Mouse (Mus musculus) liver, adult 2 months (tissue): ENCODE results near the gene Clint1. TPM values are rescaled to one million over a fixed set of nuclear protein-coding genes. Genes with fewer than 3 reads are reported as not detected.

Experiments used
- DNase-seq: peaks from one replicate; pipeline ENCODE4 v3.0.0-alpha.2; 2011; ENCODE audit warnings: low read depth, low spot score; ENCODE audit errors: extremely low read depth
- H3K27ac ChIP-seq: fragments of 200-500 bp; replicated peaks from 2 replicates; pipeline ENCODE4 v1.5.1; 2012; ENCODE audit warnings: low read depth, mild to moderate bottlenecking, control low read depth, inconsistent platforms, low read length; ENCODE audit not compliant: insufficient read depth
- H3K27me3 ChIP-seq: fragments of 200-500 bp; 2 replicates; pipeline ENCODE4 v1.6.1; 2012; ENCODE audit warnings: mild to moderate bottlenecking, moderate library complexity, low read length, inconsistent platforms; ENCODE audit not compliant: control insufficient read depth, insufficient read depth
- H3K36me3 ChIP-seq: fragments of 200-500 bp; 2 replicates; pipeline ENCODE4 v1.6.1; 2012; ENCODE audit warnings: low read length, inconsistent platforms; ENCODE audit not compliant: control insufficient read depth, insufficient read depth
- H3K4me1 ChIP-seq: fragments of 200-500 bp; 2 replicates; pipeline ENCODE4 v1.6.1; 2011; ENCODE audit warnings: low read length; ENCODE audit not compliant: control insufficient read depth, insufficient read depth
- H3K4me3 ChIP-seq: fragments of 200-500 bp; 2 replicates; pipeline ENCODE4 v1.5.1; 2011; ENCODE audit warnings: low read depth, mild to moderate bottlenecking, control low read depth, low read length, moderate library complexity; ENCODE audit not compliant: insufficient read depth
- H3K79me2 ChIP-seq: fragments of 200-500 bp; 2 replicates; pipeline ENCODE4 v1.6.1; 2012; ENCODE audit warnings: inconsistent platforms, mild to moderate bottlenecking, low read length, moderate library complexity; ENCODE audit not compliant: control insufficient read depth, insufficient read depth
- H3K9ac ChIP-seq: fragments of 200-500 bp; 2 replicates; pipeline ENCODE4 v1.6.1; 2012; ENCODE audit warnings: low read depth, mild to moderate bottlenecking, control low read depth, inconsistent platforms, low read length
- CTCF ChIP-seq: fragments of 200-500 bp; IDR thresholded peaks from 2 replicates; pipeline ENCODE4 v1.5.1; 2011; ENCODE audit warnings: low read depth, low read length, control low read depth
- POLR2A ChIP-seq: fragments of 200-500 bp; IDR thresholded peaks from 2 replicates; pipeline ENCODE4 v1.6.1; 2011; ENCODE audit warnings: low read length, control low read depth; ENCODE audit not compliant: insufficient read depth; ENCODE audit errors: extremely low read depth
- WGBS: fragments of 180-500 bp; shearing (Covaris S2); methylation state at CpG from one replicate; pipeline ENCODE4 v1.1.7; 2018; 5-methylcytosine and 5-hydroxymethylcytosine counted together
- polyA plus RNA-seq: library from polyadenylated mRNA; depleted of rRNA; stranded (reverse); fragments of >200 nt; gene quantifications from 2 replicates; pipeline ENCODE4 v1.2.3, GENCODE M21; 2012
- total RNA-seq: library from RNA; depleted of rRNA; stranded (reverse); fragments of >200 nt; gene quantifications from 2 replicates; pipeline ENCODE4 v1.2.3, GENCODE M21; 2014

Gene Clint1
- total and polyA plus RNA-seq, 2 experiments, result 22.5 to 30.7 TPM

DNA sequence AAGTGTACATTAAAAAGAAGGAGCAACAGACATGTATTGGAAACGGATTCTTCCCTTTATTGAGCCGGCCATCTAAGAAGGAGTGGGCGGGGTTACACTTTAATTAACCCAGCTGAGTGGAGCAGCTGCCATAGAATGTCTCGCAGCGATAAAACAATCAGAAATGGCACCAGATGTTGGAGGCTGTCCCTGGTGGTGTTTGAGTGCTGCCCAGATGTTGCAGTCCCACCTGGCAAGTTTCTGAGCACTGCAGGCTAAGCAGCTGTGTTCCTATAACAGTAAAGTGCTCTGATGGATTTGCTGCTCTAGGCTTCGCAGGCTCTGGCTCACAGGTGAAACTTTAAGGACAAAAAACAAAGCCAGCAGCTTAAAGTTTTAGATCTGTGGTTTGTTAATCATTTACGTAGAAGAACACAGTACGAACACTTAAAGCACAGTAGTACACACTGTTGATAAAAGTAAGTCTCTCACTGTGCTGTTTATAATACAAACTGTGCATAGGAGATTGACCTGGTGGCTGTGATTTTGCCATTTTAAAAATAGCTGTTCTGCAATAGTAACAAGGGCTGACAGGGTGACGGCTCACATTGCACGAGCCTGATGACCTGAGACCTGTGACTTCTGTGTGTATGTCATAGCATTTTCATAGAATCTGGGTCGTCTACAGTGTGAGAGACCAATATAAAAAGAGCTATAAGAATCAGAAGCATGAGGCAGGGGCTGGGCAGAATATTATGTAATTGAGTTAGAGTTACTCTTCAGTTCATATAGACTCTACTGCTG lies 48.6 kb downstream of the Clint1 start:
- 37% methylated on average over 11 of the region's 11 CpGs for WGBS
- Histone ChIP-seq H3K27me3 (no peaks in the 10 kb centered on the region), H3K27ac (no peak overlapping the region), H3K4me3 (no peak overlapping the region), H3K36me3 (peaks cover 26% of the 10 kb centered on the region), H3K4me1 (peaks cover 14% of the 10 kb centered on the region), H3K9ac (no peak overlapping the region), H3K79me2 (no peaks in the 10 kb centered on the region)
- TF ChIP-seq POLR2A (no peak), CTCF (no peak)
- DNase-seq, result peak; percentile 42

- no peak for DNase-seq
- no peak overlapping the region for H3K27ac ChIP-seq
- no peak for TF ChIP-seq POLR2A
- TF ChIP-seq CTCF, result no peak
- no peak overlapping the region for H3K4me3 ChIP-seq
- no peaks in the 10 kb centered on the region for H3K27me3 ChIP-seq
- WGBS, result 89% methylated on average over 8 of the region's 8 CpGs
- H3K79me2 ChIP-seq, result no peaks in the 10 kb centered on the region
- H3K36me3 ChIP-seq, result peaks cover 59% of the 10 kb centered on the region
- H3K4me1 ChIP-seq, result no peaks in the 10 kb centered on the region
- no peak overlapping the region for H3K9ac ChIP-seq
Observed at GRCm38 (mm10) chr11:45906109-45906786, 54.4 kb downstream of the Clint1 start.

- no peak for TF ChIP-seq CTCF
- TF ChIP-seq POLR2A, result no peak
- Histone ChIP-seq H3K79me2 (no peaks in the 10 kb centered on the region), H3K36me3 (peaks cover 56% of the 10 kb centered on the region), H3K27ac (no peak overlapping the region), H3K27me3 (no peaks in the 10 kb centered on the region), H3K4me3 (no peak overlapping the region), H3K4me1 (no peaks in the 10 kb centered on the region), H3K9ac (no peak overlapping the region)
- DNase-seq, result no peak
- 80% methylated on average over 5 of the region's 5 CpGs for WGBS
Observed at GRCm38 (mm10) chr11:45907301-45907700, 55.5 kb downstream of the Clint1 start.

DNA sequence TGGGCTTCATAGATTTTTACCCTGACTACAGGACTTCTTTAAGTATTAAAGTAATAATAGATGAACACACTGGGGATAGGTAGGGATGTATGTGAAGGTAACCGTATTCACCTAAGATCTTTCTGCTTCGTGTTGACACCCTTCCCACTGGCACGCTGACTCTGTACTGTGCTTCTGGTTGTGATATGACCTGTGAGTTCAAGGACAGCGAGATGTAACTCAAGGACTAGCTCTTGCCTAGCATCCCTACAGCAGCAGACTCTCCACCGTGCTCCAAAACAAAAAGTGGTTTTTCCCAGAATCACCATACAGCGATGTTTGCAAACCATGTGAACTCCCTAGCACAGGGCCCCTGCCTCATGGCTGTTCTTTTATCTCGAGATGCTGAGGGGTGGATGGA lies 56.2 kb downstream of the Clint1 start:
- H3K27me3 ChIP-seq, result no peaks in the 10 kb centered on the region
- H3K4me1 ChIP-seq, result no peaks in the 10 kb centered on the region
- H3K79me2 ChIP-seq, result no peaks in the 10 kb centered on the region
- H3K27ac ChIP-seq, result no peak overlapping the region
- DNase-seq, result no peak
- 86% methylated on average over 7 of the region's 7 CpGs for WGBS
- H3K4me3 ChIP-seq, result no peak overlapping the region
- TF ChIP-seq CTCF, result no peak
- TF ChIP-seq POLR2A, result no peak
- peaks cover 54% of the 10 kb centered on the region for H3K36me3 ChIP-seq
- no peak overlapping the region for H3K9ac ChIP-seq

- no peak overlapping the region for H3K4me3 ChIP-seq
- no peaks in the 10 kb centered on the region for H3K27me3 ChIP-seq
- peaks cover 48% of the 10 kb centered on the region for H3K36me3 ChIP-seq
- no peaks in the 10 kb centered on the region for H3K4me1 ChIP-seq
- WGBS, result 99% methylated on average over 7 of the region's 7 CpGs
- H3K9ac ChIP-seq, result no peak overlapping the region
- no peak overlapping the region for H3K27ac ChIP-seq
- H3K79me2 ChIP-seq, result no peaks in the 10 kb centered on the region
- no peak for DNase-seq
- TF ChIP-seq CTCF (no peak), POLR2A (no peak)
Observed at GRCm38 (mm10) chr11:45908894-45909293, 57.0 kb downstream of the Clint1 start.

DNA sequence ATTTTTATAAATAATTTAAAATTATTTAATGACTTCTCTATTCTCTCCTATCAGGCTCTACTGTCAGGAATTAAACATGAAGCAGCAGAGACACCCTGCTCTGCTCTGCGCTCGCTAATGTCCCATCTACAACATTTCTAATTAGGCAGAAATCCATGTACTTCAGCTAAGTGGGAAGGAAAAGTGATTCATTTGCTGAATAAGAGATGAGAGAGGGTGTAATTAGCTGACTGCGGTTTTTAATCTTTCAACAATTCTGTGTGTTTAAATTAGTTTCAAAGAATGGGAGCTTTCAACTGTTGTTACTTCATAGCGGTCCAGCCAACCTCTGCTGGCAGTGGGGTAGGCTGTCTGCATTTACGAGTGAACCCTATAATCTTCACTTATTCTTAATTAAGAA lies 58.9 kb downstream of the Clint1 start:
- 94% methylated on average over 5 of the region's 5 CpGs for WGBS
- Histone ChIP-seq H3K4me1 (no peaks in the 10 kb centered on the region), H3K27ac (no peak overlapping the region), H3K36me3 (peaks cover 44% of the 10 kb centered on the region), H3K9ac (no peak overlapping the region), H3K27me3 (no peaks in the 10 kb centered on the region), H3K79me2 (no peaks in the 10 kb centered on the region), H3K4me3 (no peak overlapping the region)
- TF ChIP-seq POLR2A (no peak), CTCF (no peak)
- no peak for DNase-seq
